Mouse (Mus musculus) midbrain, postnatal 0 days (tissue): ENCODE results near the gene Inpp5f. TPM values are rescaled to one million over a fixed set of nuclear protein-coding genes. Genes with fewer than 3 reads are reported as not detected.

Experiments
- ATAC-seq: fragments of 200-750 bp; cut with Nextera tagmentation; 2 replicates; pipeline ENCODE4 v1.8.0; 2017; ENCODE audit warnings: moderate number of reproducible peaks, mild to moderate bottlenecking, moderate TSS enrichment, moderate library complexity; ENCODE audit not compliant: low FRiP score
- DNase-seq: peaks from one replicate; pipeline ENCODE4 v3.0.0-alpha.2; 2015; ENCODE audit warnings: low spot score
- H3K27ac ChIP-seq: fragments of 300-500 bp; sonication (generic); 2 replicates; pipeline ENCODE4 v1.5.1; 2014; ENCODE audit warnings: low read depth, mild to moderate bottlenecking, low read length, mixed read lengths
- H3K27me3 ChIP-seq: fragments of 300-500 bp; sonication (generic); 2 replicates; pipeline ENCODE4 v1.6.1; 2014; ENCODE audit warnings: low read length, control low read depth, mixed read lengths; ENCODE audit not compliant: insufficient read depth
- H3K36me3 ChIP-seq: fragments of 300-500 bp; sonication (generic); 2 replicates; pipeline ENCODE4 v1.6.1; 2014; ENCODE audit warnings: low read length, control low read depth, mixed read lengths; ENCODE audit not compliant: insufficient read depth
- H3K4me1 ChIP-seq: fragments of 300-500 bp; sonication (generic); 2 replicates; pipeline ENCODE4 v1.6.1; 2014; ENCODE audit warnings: mild to moderate bottlenecking, control low read depth, antibody characterized with exemption, low read length, mixed read lengths; ENCODE audit not compliant: insufficient read depth
- H3K4me2 ChIP-seq: fragments of 300-500 bp; sonication (generic); 2 replicates; pipeline ENCODE4 v1.6.1; 2014; ENCODE audit warnings: low read depth, mild to moderate bottlenecking, low read length, mixed read lengths; ENCODE audit not compliant: poor library complexity, severe bottlenecking
- H3K4me3 ChIP-seq: fragments of 300-500 bp; sonication (generic); 2 replicates; pipeline ENCODE4 v1.5.1; 2014; ENCODE audit warnings: low read depth, mild to moderate bottlenecking, low read length, moderate library complexity
- H3K9ac ChIP-seq: fragments of 300-500 bp; sonication (generic); replicated peaks from 2 replicates; pipeline ENCODE4 v1.6.1; 2014; ENCODE audit warnings: mild to moderate bottlenecking, low read length, moderate library complexity, mixed read lengths; ENCODE audit not compliant: poor library complexity, severe bottlenecking
- H3K9me3 ChIP-seq: fragments of 300-500 bp; sonication (generic); 2 replicates; pipeline ENCODE4 v1.6.1; 2016; ENCODE audit warnings: low read length, control low read depth
- CTCF ChIP-seq: IDR thresholded peaks from 2 replicates; pipeline ENCODE4 v1.5.1; 2016; ENCODE audit warnings: antibody characterized with exemption, mild to moderate bottlenecking
- WGBS: fragments of 180-500 bp; shearing (Covaris S2); extraction: QIAGEN DNeasy Blood & Tissue Kit; methylation state at CpG from one replicate; pipeline ENCODE4 v1.1.7; 2014; 5-methylcytosine and 5-hydroxymethylcytosine counted together
- polyA plus RNA-seq: library from polyadenylated mRNA; unstranded; fragments of >200 nt; fragmentation: Nextera tagmentation; extraction: Ambion mirVana; gene quantifications from 2 replicates; pipeline ENCODE4 v1.2.1, GENCODE M21; 2015
- total RNA-seq: library from RNA; depleted of rRNA; stranded (reverse); fragments of >200 nt; gene quantifications from 2 replicates; pipeline ENCODE4 v1.2.3, GENCODE M21; 2014

Gene Inpp5f
- total and polyA plus RNA-seq, 2 experiments from 2014 or later, result 424 to 503 TPM

DNA sequence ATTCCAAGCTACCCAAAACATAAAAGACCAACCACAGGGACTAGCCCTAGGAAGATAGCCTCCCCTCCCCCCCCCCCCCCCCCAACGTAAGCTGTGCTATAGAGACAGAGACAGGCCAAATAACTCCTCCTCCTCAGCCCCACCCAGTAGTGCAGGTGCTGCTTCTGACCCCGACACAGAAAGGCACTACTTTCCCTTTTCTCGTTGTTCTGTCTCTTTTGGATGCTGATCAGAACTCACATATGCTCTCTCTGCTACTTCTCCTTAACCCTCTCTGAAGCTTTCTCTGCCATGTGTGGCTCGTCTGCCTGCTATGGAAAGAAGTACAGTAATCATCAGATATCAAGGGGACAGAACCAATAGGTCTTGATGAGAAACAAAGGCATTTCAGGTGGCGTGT is 15.5 kb downstream of the Inpp5f start:
- no peak overlapping the region for H3K4me2 ChIP-seq
- H3K4me1 ChIP-seq, result no peaks in the 10 kb centered on the region
- DNase-seq (no peak), ATAC-seq (no peak)
- no peaks in the 10 kb centered on the region for H3K9me3 ChIP-seq
- H3K27me3 ChIP-seq, result no peaks in the 10 kb centered on the region
- 81% methylated on average over 4 of the region's 5 CpGs for WGBS
- no peak for TF ChIP-seq CTCF
- no peak overlapping the region for H3K9ac ChIP-seq
- H3K36me3 ChIP-seq, result no peaks in the 10 kb centered on the region
- no peak overlapping the region for H3K4me3 ChIP-seq
- no peak overlapping the region for H3K27ac ChIP-seq

GRCm38 (mm10) chr7:128627251-128627650 is 16.1 kb downstream of the Inpp5f start:
- H3K27me3 ChIP-seq, result no peaks in the 10 kb centered on the region
- no peak for DNase-seq
- 88% methylated on average over 2 of the region's 2 CpGs for WGBS
- no peak overlapping the region for H3K4me2 ChIP-seq
- H3K4me3 ChIP-seq, result no peak overlapping the region
- no peaks in the 10 kb centered on the region for H3K36me3 ChIP-seq
- no peak for ATAC-seq
- TF ChIP-seq CTCF, result no peak
- no peaks in the 10 kb centered on the region for H3K9me3 ChIP-seq
- H3K27ac ChIP-seq, result no peak overlapping the region
- H3K4me1 ChIP-seq, result no peaks in the 10 kb centered on the region
- H3K9ac ChIP-seq, result no peak overlapping the region

DNA sequence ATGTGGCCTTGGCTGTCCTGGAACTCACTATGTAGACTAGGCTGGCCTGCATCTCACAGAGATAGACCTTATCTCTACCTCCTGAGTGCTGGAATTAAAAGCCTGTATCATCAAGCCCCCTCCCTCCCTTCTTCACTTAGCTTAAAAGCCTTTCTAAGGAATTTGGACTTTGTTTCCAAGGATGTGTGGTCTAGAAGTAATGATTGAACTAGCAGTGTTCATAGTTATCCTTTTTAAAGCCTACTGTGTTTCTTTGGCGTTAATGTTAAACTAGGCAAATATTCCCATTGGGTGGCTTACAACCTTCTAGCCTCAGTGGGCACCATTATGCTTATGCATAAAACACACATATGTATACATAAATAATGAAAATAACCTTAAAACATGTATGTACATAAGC is 16.6 kb downstream of the Inpp5f start:
- Histone ChIP-seq H3K27me3 (no peaks in the 10 kb centered on the region), H3K36me3 (no peaks in the 10 kb centered on the region), H3K4me1 (no peaks in the 10 kb centered on the region), H3K4me3 (no peak overlapping the region), H3K4me2 (no peak overlapping the region), H3K9me3 (no peaks in the 10 kb centered on the region), H3K27ac (no peak overlapping the region), H3K9ac (no peak overlapping the region)
- 95% methylated on average over 1 of the region's 1 CpGs for WGBS
- no peak for TF ChIP-seq CTCF
- DNase-seq (no peak), ATAC-seq (no peak)

- Histone ChIP-seq H3K9ac (no peak overlapping the region), H3K36me3 (no peaks in the 10 kb centered on the region), H3K4me3 (no peak overlapping the region), H3K4me2 (no peak overlapping the region), H3K27me3 (no peaks in the 10 kb centered on the region), H3K27ac (no peak overlapping the region), H3K9me3 (no peaks in the 10 kb centered on the region), H3K4me1 (no peaks in the 10 kb centered on the region)
- WGBS, result 92% methylated on average over 4 of the region's 4 CpGs
- no peak for DNase-seq
- TF ChIP-seq CTCF, result no peak
- no peak for ATAC-seq
Observed at GRCm38 (mm10) chr7:128633156-128633555, 22.0 kb downstream of the Inpp5f start.

DNA sequence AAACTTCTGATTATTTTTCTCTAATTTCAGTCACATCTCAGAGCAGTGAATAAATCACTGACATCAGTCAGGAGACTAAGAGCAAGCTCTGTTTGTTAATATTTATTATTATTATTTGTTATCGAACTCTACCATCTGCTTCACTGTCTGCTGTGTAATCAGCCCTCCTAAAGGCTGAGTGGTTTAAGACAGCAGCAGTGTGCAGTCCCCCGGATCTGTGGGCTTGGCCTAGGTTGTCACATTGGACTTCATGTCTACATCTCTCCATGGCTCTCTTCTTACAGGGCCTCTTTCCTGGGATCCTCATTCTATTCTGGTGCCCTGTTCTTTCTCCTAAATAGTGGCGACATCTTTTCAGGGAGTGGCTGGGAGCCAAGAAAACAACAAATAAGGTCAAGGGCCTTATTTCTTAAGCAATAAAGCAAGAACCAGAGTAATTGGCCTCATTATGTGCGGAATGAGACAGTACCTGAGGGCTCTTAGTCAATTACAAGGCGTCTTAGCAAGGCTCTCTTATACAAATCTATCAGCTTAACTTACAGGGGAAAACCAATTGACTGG is 28.9 kb downstream of the Inpp5f start:
- Histone ChIP-seq H3K9ac (no peak overlapping the region), H3K4me3 (no peak overlapping the region), H3K4me2 (no peak overlapping the region), H3K36me3 (no peaks in the 10 kb centered on the region), H3K27me3 (no peaks in the 10 kb centered on the region), H3K9me3 (no peaks in the 10 kb centered on the region), H3K27ac (no peak overlapping the region), H3K4me1 (no peaks in the 10 kb centered on the region)
- no peak for DNase-seq
- ATAC-seq, result no peak
- TF ChIP-seq CTCF, result no peak
- 76% methylated on average over 5 of the region's 5 CpGs for WGBS

- Histone ChIP-seq H3K27me3 (no peaks in the 10 kb centered on the region), H3K4me1 (no peaks in the 10 kb centered on the region), H3K4me3 (no peak overlapping the region), H3K9ac (no peak overlapping the region), H3K4me2 (no peak overlapping the region), H3K36me3 (no peaks in the 10 kb centered on the region), H3K9me3 (no peaks in the 10 kb centered on the region), H3K27ac (no peak overlapping the region; the same call in 1 of the 2 replicates)
- 83% methylated on average over 7 of the region's 7 CpGs for WGBS
- TF ChIP-seq CTCF, result no peak
- DNase-seq, result no peak
- no peak for ATAC-seq
Observed at GRCm38 (mm10) chr7:128641571-128641970, 30.4 kb downstream of the Inpp5f start.
